Mouse (Mus musculus) layer of hippocampus, adult 6 months (tissue): Measurements from ENCODE around the gene Sdr16c6. TPM values are rescaled to one million over a fixed set of nuclear protein-coding genes. Genes with fewer than 3 reads are reported as not detected.

Experiments
- long read RNA-seq, 2 experiments: library from polyadenylated mRNA; unstranded; transcript quantifications; one replicate each; pipeline ENCODE4 v2.0.0; 2019 to 2020
- polyA plus RNA-seq: library from polyadenylated mRNA; unstranded; fragments of <200 nt; fragmentation: Nextera tagmentation; gene quantifications from 2 replicates; pipeline ENCODE4 v1.2.3, GENCODE M21; 2021

Sdr16c6 gene
- polyA plus RNA-seq: not detected in 2 replicates
- long read RNA-seq, experiment 1: 0 reads
- long read RNA-seq, experiment 2: 0 reads

DNA sequence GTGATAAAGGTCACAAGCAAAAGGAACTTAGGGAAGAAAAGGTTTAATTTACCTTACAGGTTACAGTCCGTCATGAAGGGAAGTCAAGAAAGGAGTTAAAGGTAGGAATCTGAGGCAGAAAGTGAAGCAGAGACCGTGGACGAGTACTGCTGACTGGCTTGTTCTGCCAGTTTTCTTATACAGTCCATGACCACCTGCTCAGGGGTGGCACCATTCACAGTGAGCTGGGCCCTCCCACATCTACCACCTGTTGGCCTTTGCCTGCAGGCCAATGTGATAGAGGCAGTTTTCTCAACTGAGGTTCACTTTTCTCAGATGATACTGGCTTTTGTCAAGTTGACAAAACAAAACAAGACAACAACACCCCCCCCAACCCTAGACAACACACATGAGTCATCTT is at the start of gene Sdr16c6:
Sdr16c6 (minus strand) TSS at position 151 of the 400 bp plus-strand sequence.

Other genes starting within 250 kb of the Sdr16c6 start
- 928 and 1,019 TPM in 2 replicates for gene Gm11808, start 103.9 kb downstream of the Sdr16c6 start, polyA plus RNA-seq